Mouse (Mus musculus): ENCODE measurements around the gene Atxn2. TPM values are rescaled to one million over a fixed set of nuclear protein-coding genes. Genes with fewer than 3 reads are reported as not detected.

Atxn2 gene
- polyA plus RNA-seq, 1 experiment from 2014 or later = 74.4 TPM

GRCm38 (mm10) chr5:121856740-121857139 is 145.6 kb downstream of the Atxn2 start:
- no peak for ATAC-seq (ENCODE audit: insufficient number of reproducible peaks, low FRiP score, low TSS enrichment, low read depth)

GRCm38 (mm10) chr5:121858427-121858826 is 147.3 kb downstream of the Atxn2 start:
- H3K27ac ChIP-seq (replicated peaks; ENCODE audit: low read depth, low read length) = no peak overlapping the region
- H3K9ac ChIP-seq (ENCODE audit: low read length) = no peak overlapping the region
- 90% methylated on average over 12 of the region's 12 CpGs for WGBS
- no peak overlapping the region for H3K4me2 ChIP-seq (ENCODE audit: low read depth, severe bottlenecking)
- H3K4me3 ChIP-seq (ENCODE audit: low read depth, low read length) = no peak overlapping the region
- DNase-seq (ENCODE audit: low spot score) (no peak), ATAC-seq (ENCODE audit: insufficient number of reproducible peaks, low FRiP score, low TSS enrichment, low read depth) (no peak)
- no peaks in the 10 kb centered on the region for H3K27me3 ChIP-seq (ENCODE audit: control insufficient read depth, insufficient read depth, low read length)
- no peaks in the 10 kb centered on the region for H3K9me3 ChIP-seq (ENCODE audit: control insufficient read depth, low read length)
- H3K36me3 ChIP-seq (ENCODE audit: control insufficient read depth, insufficient read depth, low read length) = peaks cover 5% of the 10 kb centered on the region
- no peaks in the 10 kb centered on the region for H3K4me1 ChIP-seq (ENCODE audit: control insufficient read depth, insufficient read depth, low read length)

More at GRCm38 (mm10) chr5:121856740-121857139, 145.6 kb downstream of the Atxn2 start:
- Histone ChIP-seq H3K4me2 (ENCODE audit: low read depth, severe bottlenecking) (no peak overlapping the region), H3K36me3 (ENCODE audit: control insufficient read depth, insufficient read depth, low read length) (peaks cover 16% of the 10 kb centered on the region), H3K27ac (replicated peaks; ENCODE audit: low read depth, low read length) (no peak overlapping the region), H3K27me3 (ENCODE audit: control insufficient read depth, insufficient read depth, low read length) (no peaks in the 10 kb centered on the region), H3K9ac (ENCODE audit: low read length) (no peak overlapping the region), H3K9me3 (ENCODE audit: control insufficient read depth, low read length) (no peaks in the 10 kb centered on the region), H3K4me1 (ENCODE audit: control insufficient read depth, insufficient read depth, low read length) (no peaks in the 10 kb centered on the region), H3K4me3 (ENCODE audit: low read depth, low read length) (no peak overlapping the region)
- WGBS = 87% methylated on average over 11 of the region's 11 CpGs
- no peak for DNase-seq (ENCODE audit: low spot score)

GRCm38 (mm10) chr5:121861964-121862363 is 150.8 kb downstream of the Atxn2 start:
- Histone ChIP-seq H3K27ac (replicated peaks; ENCODE audit: low read depth, low read length) (no peak overlapping the region), H3K27me3 (ENCODE audit: control insufficient read depth, insufficient read depth, low read length) (no peaks in the 10 kb centered on the region), H3K4me3 (ENCODE audit: low read depth, low read length) (no peak overlapping the region), H3K4me2 (ENCODE audit: low read depth, severe bottlenecking) (no peak overlapping the region), H3K9ac (ENCODE audit: low read length) (no peak overlapping the region), H3K4me1 (ENCODE audit: control insufficient read depth, insufficient read depth, low read length) (0 out of 2 replicates have a peak, but pooled peaks cover 2% of the 10 kb centered on the region), H3K36me3 (ENCODE audit: control insufficient read depth, insufficient read depth, low read length) (no peaks in the 10 kb centered on the region), H3K9me3 (ENCODE audit: control insufficient read depth, low read length) (no peaks in the 10 kb centered on the region)
- ATAC-seq (ENCODE audit: insufficient number of reproducible peaks, low FRiP score, low TSS enrichment, low read depth) = no peak
- WGBS = 58% methylated on average over 5 of the region's 5 CpGs
- DNase-seq (ENCODE audit: low spot score) = no peak

GRCm38 (mm10) chr5:121864330-121864729 is 153.2 kb downstream of the Atxn2 start:
- H3K27ac ChIP-seq (replicated peaks; ENCODE audit: low read depth, low read length) = no peak overlapping the region
- H3K4me1 ChIP-seq (ENCODE audit: control insufficient read depth, insufficient read depth, low read length) = 0 out of 2 replicates have a peak, but pooled peaks cover 2% of the 10 kb centered on the region
- DNase-seq (ENCODE audit: low spot score) (no peak), ATAC-seq (ENCODE audit: insufficient number of reproducible peaks, low FRiP score, low TSS enrichment, low read depth) (no peak)
- no peak overlapping the region for H3K4me3 ChIP-seq (ENCODE audit: low read depth, low read length)
- no peaks in the 10 kb centered on the region for H3K27me3 ChIP-seq (ENCODE audit: control insufficient read depth, insufficient read depth, low read length)
- H3K36me3 ChIP-seq (ENCODE audit: control insufficient read depth, insufficient read depth, low read length) = no peaks in the 10 kb centered on the region
- H3K9me3 ChIP-seq (ENCODE audit: control insufficient read depth, low read length) = no peaks in the 10 kb centered on the region
- peak overlapping the region; percentile 38 for H3K4me2 ChIP-seq (ENCODE audit: low read depth, severe bottlenecking)
- 6% methylated on average over 3 of the region's 11 CpGs for WGBS
- H3K9ac ChIP-seq (ENCODE audit: low read length) = peak overlapping the region; percentile 43

Small RNA genes lying within 50 kb of the gene (microRNA-seq; reads per million reads assigned to microRNA genes)
- gene Mir7031 = not detected

Other genes starting within 250 kb of the Atxn2 start
- gene Adam1b, start 207.9 kb upstream of the Atxn2 start, polyA plus RNA-seq (2014; fragmentation: Nextera tagmentation; extraction: Ambion mirVana) = not detected in 2 replicates
- 2.2 and 2.3 TPM in 2 replicates for gene Adam1a, start 165.9 kb upstream of the Atxn2 start, polyA plus RNA-seq (2014; fragmentation: Nextera tagmentation; extraction: Ambion mirVana)
- not detected in 2 replicates for gene Gm42878, start 165.9 kb upstream of the Atxn2 start, polyA plus RNA-seq (2014; fragmentation: Nextera tagmentation; extraction: Ambion mirVana)
- gene Mapkapk5, start 165.4 kb upstream of the Atxn2 start, polyA plus RNA-seq (2014; fragmentation: Nextera tagmentation; extraction: Ambion mirVana) = 54.5 and 57.9 TPM in 2 replicates
- 80.1 and 111 TPM in 2 replicates for gene Aldh2, start 117.5 kb upstream of the Atxn2 start, polyA plus RNA-seq (2014; fragmentation: Nextera tagmentation; extraction: Ambion mirVana)
- 2.5 and 3.0 TPM in 2 replicates for gene Acad12, start 92.4 kb upstream of the Atxn2 start, polyA plus RNA-seq (2014; fragmentation: Nextera tagmentation; extraction: Ambion mirVana)
- gene Acad10, start 50.8 kb upstream of the Atxn2 start, polyA plus RNA-seq (2014; fragmentation: Nextera tagmentation; extraction: Ambion mirVana) = 1.3 and 1.7 TPM in 2 replicates
- gene Brap, start 50.8 kb upstream of the Atxn2 start, polyA plus RNA-seq (2014; fragmentation: Nextera tagmentation; extraction: Ambion mirVana) = 37.1 and 42.7 TPM in 2 replicates
- gene Sh2b3, start 126.3 kb downstream of the Atxn2 start, polyA plus RNA-seq (2014; fragmentation: Nextera tagmentation; extraction: Ambion mirVana) = 10.2 and 11.0 TPM in 2 replicates
- gene Pheta1, start 137.6 kb downstream of the Atxn2 start, polyA plus RNA-seq (2014; fragmentation: Nextera tagmentation; extraction: Ambion mirVana) = 35.3 and 36.8 TPM in 2 replicates